Mouse (Mus musculus) hindbrain, embryonic 16.5 days (tissue): ENCODE measurements around the gene Olfr104-ps. TPM values are rescaled to one million over a fixed set of nuclear protein-coding genes. Genes with fewer than 3 reads are reported as not detected.

Source experiments
- polyA plus RNA-seq: library from polyadenylated mRNA; unstranded; fragments of >200 nt; fragmentation: Nextera tagmentation; extraction: Ambion mirVana; gene quantifications from 2 replicates; pipeline ENCODE4 v1.2.1, GENCODE M21; 2015

Olfr104-ps gene
- polyA plus RNA-seq, 1 experiment from 2014 or later = not detected

Other genes with a start within 250 kb of the Olfr104-ps start
- gene Olfr92, start 239.5 kb upstream of the Olfr104-ps start, polyA plus RNA-seq = not detected in 2 replicates
- gene Olfr93, start 198.1 kb upstream of the Olfr104-ps start, polyA plus RNA-seq = not detected in 2 replicates
- gene Ubd, start 165.7 kb upstream of the Olfr104-ps start, polyA plus RNA-seq = not detected in 2 replicates
- gene Olfr94, start 158.6 kb upstream of the Olfr104-ps start, polyA plus RNA-seq = 0.20 TPM in 1 of 2 replicates, not detected in the other
- not detected in 2 replicates for gene Olfr95, start 146.5 kb upstream of the Olfr104-ps start, polyA plus RNA-seq
- gene Olfr96, start 139.4 kb upstream of the Olfr104-ps start, polyA plus RNA-seq = not detected in 2 replicates
- gene Olfr97, start 122.3 kb upstream of the Olfr104-ps start, polyA plus RNA-seq = not detected in 2 replicates
- gene Olfr98, start 95.8 kb upstream of the Olfr104-ps start, polyA plus RNA-seq = not detected in 2 replicates
- gene H2-M3, start 89.4 kb upstream of the Olfr104-ps start, polyA plus RNA-seq = 1.5 and 1.6 TPM in 2 replicates
- not detected in 2 replicates for gene Olfr99, start 76.1 kb upstream of the Olfr104-ps start, polyA plus RNA-seq
- not detected in 2 replicates for gene Olfr101, start 55.3 kb upstream of the Olfr104-ps start, polyA plus RNA-seq
- not detected in 2 replicates for gene Olfr102, start 42.5 kb upstream of the Olfr104-ps start, polyA plus RNA-seq
- gene Olfr103, start 19.9 kb upstream of the Olfr104-ps start, polyA plus RNA-seq = not detected in 2 replicates
- gene Olfr105-ps, start 19.5 kb downstream of the Olfr104-ps start, polyA plus RNA-seq = not detected in 2 replicates
- gene Olfr106-ps, start 30.8 kb downstream of the Olfr104-ps start, polyA plus RNA-seq = not detected in 2 replicates
- gene Olfr107, start 39.6 kb downstream of the Olfr104-ps start, polyA plus RNA-seq = not detected in 2 replicates
- not detected in 2 replicates for gene Olfr108, start 85.9 kb downstream of the Olfr104-ps start, polyA plus RNA-seq
- gene Olfr109, start 99.3 kb downstream of the Olfr104-ps start, polyA plus RNA-seq = not detected in 2 replicates
- gene H2-M2, start 124.0 kb downstream of the Olfr104-ps start, polyA plus RNA-seq = not detected in 2 replicates
- not detected in 2 replicates for gene Olfr110, start 132.9 kb downstream of the Olfr104-ps start, polyA plus RNA-seq
- gene Olfr111, start 148.4 kb downstream of the Olfr104-ps start, polyA plus RNA-seq = not detected in 2 replicates
- not detected in 2 replicates for gene Olfr112, start 209.9 kb downstream of the Olfr104-ps start, polyA plus RNA-seq
- not detected in 2 replicates for gene Olfr113, start 218.1 kb downstream of the Olfr104-ps start, polyA plus RNA-seq
- gene Olfr114, start 233.2 kb downstream of the Olfr104-ps start, polyA plus RNA-seq = not detected in 2 replicates